Mouse (Mus musculus): Measurements from ENCODE around the gene Rtp4.

The Rtp4 gene

GRCm38 (mm10) chr16:23520235-23520871 lies at the start of gene Rtp4, which contains the start of gene Masp1:
Gene Rtp4 (plus strand): TSS chr16:23520291.
Gene Masp1 (minus strand): TSS chr16:23520815.
- peak; percentile 50 for DNase-seq (ENCODE audit: inconsistent ontology term)

GRCm38 (mm10) chr16:23471551-23471950 lies 48.5 kb upstream of the Rtp4 start:
- DNase-seq (ENCODE audit: inconsistent ontology term): no peak

GRCm38 (mm10) chr16:23472046-23472445 lies 48.0 kb upstream of the Rtp4 start:
- no peak for DNase-seq (ENCODE audit: inconsistent ontology term)

GRCm38 (mm10) chr16:23475651-23476050 lies 44.4 kb upstream of the Rtp4 start:
- DNase-seq (ENCODE audit: inconsistent ontology term): no peak

GRCm38 (mm10) chr16:23476598-23476997 lies 43.5 kb upstream of the Rtp4 start:
- DNase-seq (ENCODE audit: inconsistent ontology term): no peak

- no peak for DNase-seq (ENCODE audit: inconsistent ontology term)
Observed at GRCm38 (mm10) chr16:23479872-23480603, 40.1 kb upstream of the Rtp4 start.

GRCm38 (mm10) chr16:23482218-23482617 lies 37.9 kb upstream of the Rtp4 start:
- no peak for DNase-seq (ENCODE audit: inconsistent ontology term)

GRCm38 (mm10) chr16:23482846-23483245 lies 37.2 kb upstream of the Rtp4 start:
- no peak for DNase-seq (ENCODE audit: inconsistent ontology term)

- DNase-seq (ENCODE audit: inconsistent ontology term): no peak
Observed at GRCm38 (mm10) chr16:23483292-23483691, 36.8 kb upstream of the Rtp4 start.

- DNase-seq (ENCODE audit: inconsistent ontology term): no peak
Observed at GRCm38 (mm10) chr16:23492783-23493182, 27.3 kb upstream of the Rtp4 start.

- no peak for DNase-seq (ENCODE audit: inconsistent ontology term)
Observed at GRCm38 (mm10) chr16:23496245-23496924, 23.7 kb upstream of the Rtp4 start.

GRCm38 (mm10) chr16:23497440-23497839 lies 22.7 kb upstream of the Rtp4 start:
- DNase-seq (ENCODE audit: inconsistent ontology term): peak; percentile 91

GRCm38 (mm10) chr16:23497881-23498280 lies 22.2 kb upstream of the Rtp4 start:
- no peak for DNase-seq (ENCODE audit: inconsistent ontology term)

GRCm38 (mm10) chr16:23498691-23499131 lies 21.4 kb upstream of the Rtp4 start:
- DNase-seq (ENCODE audit: inconsistent ontology term): no peak

GRCm38 (mm10) chr16:23500558-23500957 lies 19.5 kb upstream of the Rtp4 start:
- DNase-seq (ENCODE audit: inconsistent ontology term): no peak

- no peak for DNase-seq (ENCODE audit: inconsistent ontology term)
Observed at GRCm38 (mm10) chr16:23501288-23501687, 18.8 kb upstream of the Rtp4 start.

- DNase-seq (ENCODE audit: inconsistent ontology term): no peak
Observed at GRCm38 (mm10) chr16:23502478-23502877, 17.6 kb upstream of the Rtp4 start.

GRCm38 (mm10) chr16:23503351-23503750 lies 16.7 kb upstream of the Rtp4 start:
- DNase-seq (ENCODE audit: inconsistent ontology term): no peak

- DNase-seq (ENCODE audit: inconsistent ontology term): no peak
Observed at GRCm38 (mm10) chr16:23504320-23504744, 15.8 kb upstream of the Rtp4 start.

- DNase-seq (ENCODE audit: inconsistent ontology term): no peak
Observed at GRCm38 (mm10) chr16:23505904-23506687, 14.0 kb upstream of the Rtp4 start.

- no peak for DNase-seq (ENCODE audit: inconsistent ontology term)
Observed at GRCm38 (mm10) chr16:23511166-23511935, 8.7 kb upstream of the Rtp4 start.
